Mouse (Mus musculus): ENCODE results near the gene Lyz2.
"Not testable (repeated sequence)": the region's sequence is repeated elsewhere in the genome, so short reads cannot be mapped to it uniquely, and the experiment has no call there.

Gene Lyz2

GRCm38 (mm10) chr10:117282049-117282448 is at the start of gene Lyz2:
Gene Lyz2 (minus strand): TSS chr10:117282321.
- peak; percentile 12 to 48 for DNase-seq (ENCODE audit: inconsistent age in 2 of 2, low spot score in 1 of 2)

GRCm38 (mm10) chr10:117330521-117330920 is 48.4 kb upstream of the Lyz2 start:
- DNase-seq (ENCODE audit: inconsistent age in 2 of 2, low spot score in 1 of 2): peak in 1 of 2 experiments; percentile 57

- no peak for DNase-seq (ENCODE audit: inconsistent age in 2 of 2, low spot score in 1 of 2)
Measured at GRCm38 (mm10) chr10:117323782-117324181, 41.7 kb upstream of the Lyz2 start.

GRCm38 (mm10) chr10:117322630-117323029 is 40.5 kb upstream of the Lyz2 start:
- DNase-seq (ENCODE audit: inconsistent age in 2 of 2, low spot score in 1 of 2): no peak

GRCm38 (mm10) chr10:117320571-117320981 is 38.5 kb upstream of the Lyz2 start:
- no peak for DNase-seq (ENCODE audit: inconsistent age in 2 of 2, low spot score in 1 of 2)

GRCm38 (mm10) chr10:117316391-117316790 is 34.3 kb upstream of the Lyz2 start:
- no peak for DNase-seq (ENCODE audit: inconsistent age in 2 of 2, low spot score in 1 of 2)

- no peak for DNase-seq (ENCODE audit: inconsistent age in 2 of 2, low spot score in 1 of 2)
Measured at GRCm38 (mm10) chr10:117313133-117313532, 31.0 kb upstream of the Lyz2 start.

GRCm38 (mm10) chr10:117312168-117312567 is 30.0 kb upstream of the Lyz2 start:
- no peak for DNase-seq (ENCODE audit: inconsistent age in 2 of 2, low spot score in 1 of 2)

GRCm38 (mm10) chr10:117304371-117304770 is 22.2 kb upstream of the Lyz2 start:
- DNase-seq (ENCODE audit: inconsistent age in 2 of 2, low spot score in 1 of 2): no peak

- no peak for DNase-seq (ENCODE audit: inconsistent age in 2 of 2, low spot score in 1 of 2)
Measured at GRCm38 (mm10) chr10:117301688-117302087, 19.6 kb upstream of the Lyz2 start.

- DNase-seq (ENCODE audit: inconsistent age in 2 of 2, low spot score in 1 of 2): no peak
Measured at GRCm38 (mm10) chr10:117299901-117300520, 17.9 kb upstream of the Lyz2 start.

GRCm38 (mm10) chr10:117299106-117299505 is 17.0 kb upstream of the Lyz2 start:
- DNase-seq (ENCODE audit: inconsistent age in 2 of 2, low spot score in 1 of 2): no peak

GRCm38 (mm10) chr10:117298336-117298735 is 16.2 kb upstream of the Lyz2 start:
- DNase-seq (ENCODE audit: inconsistent age in 2 of 2, low spot score in 1 of 2): no peak

- no peak for DNase-seq (ENCODE audit: inconsistent age in 2 of 2, low spot score in 1 of 2)
Measured at GRCm38 (mm10) chr10:117292671-117293070, 10.6 kb upstream of the Lyz2 start, which contains the start of gene Lyz1. Gene Lyz1 (minus strand): TSS chr10:117292868.

- not testable (repeated sequence) for DNase-seq (ENCODE audit: inconsistent age in 2 of 2, low spot score in 1 of 2)
Measured at GRCm38 (mm10) chr10:117290936-117291335, 8.8 kb upstream of the Lyz2 start.

- DNase-seq (ENCODE audit: inconsistent age in 2 of 2, low spot score in 1 of 2): no peak
Measured at GRCm38 (mm10) chr10:117290046-117290870, 8.1 kb upstream of the Lyz2 start.

- DNase-seq (ENCODE audit: inconsistent age in 2 of 2, low spot score in 1 of 2): not testable (repeated sequence)
Measured at GRCm38 (mm10) chr10:117289034-117289505, 6.9 kb upstream of the Lyz2 start.

GRCm38 (mm10) chr10:117288197-117289033 is 6.3 kb upstream of the Lyz2 start:
- DNase-seq (ENCODE audit: inconsistent age in 2 of 2, low spot score in 1 of 2): no peak

GRCm38 (mm10) chr10:117287226-117287850 is 5.2 kb upstream of the Lyz2 start:
- no peak for DNase-seq (ENCODE audit: inconsistent age in 2 of 2, low spot score in 1 of 2)

GRCm38 (mm10) chr10:117286366-117286970 is 4.3 kb upstream of the Lyz2 start:
- no peak for DNase-seq (ENCODE audit: inconsistent age in 2 of 2, low spot score in 1 of 2)

All from adrenal gland, adult (tissue).